Mouse (Mus musculus): ENCODE data around the gene Ptpro.

Gene Ptpro

GRCm38 (mm10) chr6:137252194-137252886 is at the start of gene Ptpro:
TSS of gene Ptpro (plus strand) at chr6:137252319.
- DNase-seq, result no peak

- no peak for DNase-seq
Measured at GRCm38 (mm10) chr6:137202661-137203060, 49.5 kb upstream of the Ptpro start.

- no peak for DNase-seq
Measured at GRCm38 (mm10) chr6:137205662-137206400, 46.3 kb upstream of the Ptpro start.

GRCm38 (mm10) chr6:137207126-137207525 is 45.0 kb upstream of the Ptpro start:
- DNase-seq, result peak; percentile 53

GRCm38 (mm10) chr6:137209992-137210391 is 42.1 kb upstream of the Ptpro start:
- DNase-seq, result peak; percentile 88

- DNase-seq, result no peak
Measured at GRCm38 (mm10) chr6:137210991-137211390, 41.1 kb upstream of the Ptpro start.

GRCm38 (mm10) chr6:137211441-137211840 is 40.7 kb upstream of the Ptpro start:
- peak; percentile 37 for DNase-seq

- DNase-seq, result no peak
Measured at GRCm38 (mm10) chr6:137217841-137218463, 34.2 kb upstream of the Ptpro start.

GRCm38 (mm10) chr6:137252887-137253242 is 746 bp downstream of the Ptpro start:
- DNase-seq, result no peak

GRCm38 (mm10) chr6:137253415-137253814 is 1.3 kb downstream of the Ptpro start:
- no peak for DNase-seq

GRCm38 (mm10) chr6:137261033-137261432 is 8.9 kb downstream of the Ptpro start:
- no peak for DNase-seq

GRCm38 (mm10) chr6:137262087-137262486 is 10.0 kb downstream of the Ptpro start:
- no peak for DNase-seq

- no peak for DNase-seq
Measured at GRCm38 (mm10) chr6:137268019-137268418, 15.9 kb downstream of the Ptpro start.

GRCm38 (mm10) chr6:137268592-137268991 is 16.5 kb downstream of the Ptpro start:
- no peak for DNase-seq

GRCm38 (mm10) chr6:137272513-137272912 is 20.4 kb downstream of the Ptpro start:
- DNase-seq, result no peak

- DNase-seq, result no peak
Measured at GRCm38 (mm10) chr6:137277587-137277994, 25.5 kb downstream of the Ptpro start.

GRCm38 (mm10) chr6:137279576-137279975 is 27.5 kb downstream of the Ptpro start:
- no peak for DNase-seq

- DNase-seq, result no peak
Measured at GRCm38 (mm10) chr6:137281541-137282049, 29.5 kb downstream of the Ptpro start.

GRCm38 (mm10) chr6:137282050-137282449 is 29.9 kb downstream of the Ptpro start:
- DNase-seq, result no peak

GRCm38 (mm10) chr6:137286376-137286775 is 34.3 kb downstream of the Ptpro start:
- DNase-seq, result no peak

- DNase-seq, result no peak
Measured at GRCm38 (mm10) chr6:137287788-137288187, 35.7 kb downstream of the Ptpro start.

GRCm38 (mm10) chr6:137288264-137288663 is 36.1 kb downstream of the Ptpro start:
- no peak for DNase-seq

- DNase-seq, result no peak
Measured at GRCm38 (mm10) chr6:137292421-137292820, 40.3 kb downstream of the Ptpro start.

All from kidney, adult 18-20 months (tissue).